Mouse (Mus musculus): ENCODE results near the gene Pramel1. TPM values are rescaled to one million over a fixed set of nuclear protein-coding genes. Genes with fewer than 3 reads are reported as not detected.
"Not testable (repeated sequence)": the region's sequence is repeated elsewhere in the genome, so short reads cannot be mapped to it uniquely, and the experiment has no call there.

Gene Pramel1
- total RNA-seq (2014; fragmentation: Nextera tagmentation) (not detected in 2 replicates), total RNA-seq (2017) (0.06 TPM in 1 of 2 replicates, not detected in the other), polyA plus RNA-seq (2012) (not detected in 2 replicates)

DNA sequence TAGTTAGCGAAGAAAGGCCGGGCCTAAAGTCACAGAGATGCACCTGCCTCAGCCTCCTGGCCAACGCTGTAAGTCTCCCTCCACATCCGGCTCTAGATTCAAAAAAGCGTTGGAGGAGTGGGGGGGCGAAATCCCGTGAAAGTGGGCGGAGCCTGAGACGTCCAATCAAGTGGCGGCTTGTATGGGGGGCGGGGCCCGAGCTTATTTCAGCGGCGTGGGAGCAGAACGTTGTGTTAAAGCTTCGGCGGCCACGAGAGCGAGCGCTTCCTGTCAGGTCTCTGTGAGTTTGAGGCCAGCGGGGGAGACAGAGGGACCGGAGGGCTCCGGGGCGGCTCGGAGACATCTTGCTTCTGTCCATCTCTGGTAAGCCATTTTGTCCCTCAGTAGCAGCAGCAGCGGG is at the start of gene Pramel1:
Gene Pramel1 (plus strand): TSS at position 248 of the 400 bp plus-strand sequence.
- H3K27me3 ChIP-seq (ENCODE audit: insufficient read depth, low read length), result no peaks in the 10 kb centered on the region
- H3K9me3 ChIP-seq (replicated peaks), result peaks cover 9% of the 10 kb centered on the region
- H3K4me1 ChIP-seq (ENCODE audit: insufficient read depth, low read depth, low read length), result no peaks in the 10 kb centered on the region
- no peak for DNase-seq (ENCODE audit: low spot score)
- H3K4me3 ChIP-seq (ENCODE audit: low read depth, low read length), result no peak within 1 kb of the TSS
- no peak for ATAC-seq (ENCODE audit: extremely low read depth, insufficient number of reproducible peaks, low FRiP score, poor library complexity, severe bottlenecking)
- TF ChIP-seq POLR2AphosphoS5 (IDR thresholded peaks at IDR 0.05; ENCODE audit: insufficient replicate concordance, low read depth, low read length) (no peak), TAL1 (conservative IDR thresholded peaks at IDR 0.05; ENCODE audit: low read depth, low read length) (no peak), CTCF (IDR thresholded peaks at IDR 0.05; ENCODE audit: low read depth, low read length) (no peak), GATA1 (IDR thresholded peaks at IDR 0.05; ENCODE audit: borderline replicate concordance, low read length) (no peak), GATA2 (IDR thresholded peaks at IDR 0.05; ENCODE audit: borderline replicate concordance, low read depth, low read length) (no peak)
- no peaks in the 10 kb centered on the region for H3K36me3 ChIP-seq (replicated peaks)

- ATAC-seq (ENCODE audit: extremely low read depth, insufficient number of reproducible peaks, low FRiP score, poor library complexity, severe bottlenecking); DNase-seq (ENCODE audit: low spot score): not testable (repeated sequence)
Measured at GRCm38 (mm10) chr4:143345491-143345890, 48.7 kb upstream of the Pramel1 start.

GRCm38 (mm10) chr4:143348678-143349077 is 45.5 kb upstream of the Pramel1 start:
- Histone ChIP-seq H3K4me1 (ENCODE audit: insufficient read depth, low read depth, low read length) (no peaks in the 10 kb centered on the region), H3K9me3 (replicated peaks) (peaks cover 65% of the 10 kb centered on the region), H3K27me3 (ENCODE audit: insufficient read depth, low read length) (no peaks in the 10 kb centered on the region), H3K36me3 (replicated peaks) (no peaks in the 10 kb centered on the region), H3K4me3 (ENCODE audit: low read depth, low read length) (no peak overlapping the region)
- DNase-seq (ENCODE audit: low spot score) (no peak), ATAC-seq (ENCODE audit: extremely low read depth, insufficient number of reproducible peaks, low FRiP score, poor library complexity, severe bottlenecking) (no peak)
- TF ChIP-seq GATA2 (IDR thresholded peaks at IDR 0.05; ENCODE audit: borderline replicate concordance, low read depth, low read length), result no peak

More at GRCm38 (mm10) chr4:143345491-143345890, 48.7 kb upstream of the Pramel1 start:
- not testable (repeated sequence) for H3K4me3 ChIP-seq (ENCODE audit: low read depth, low read length); H3K4me1 ChIP-seq (ENCODE audit: insufficient read depth, low read depth, low read length); H3K36me3 ChIP-seq (replicated peaks); H3K27me3 ChIP-seq (ENCODE audit: insufficient read depth, low read length)
- H3K9me3 ChIP-seq (replicated peaks), result peaks cover 64% of the 10 kb centered on the region

DNA sequence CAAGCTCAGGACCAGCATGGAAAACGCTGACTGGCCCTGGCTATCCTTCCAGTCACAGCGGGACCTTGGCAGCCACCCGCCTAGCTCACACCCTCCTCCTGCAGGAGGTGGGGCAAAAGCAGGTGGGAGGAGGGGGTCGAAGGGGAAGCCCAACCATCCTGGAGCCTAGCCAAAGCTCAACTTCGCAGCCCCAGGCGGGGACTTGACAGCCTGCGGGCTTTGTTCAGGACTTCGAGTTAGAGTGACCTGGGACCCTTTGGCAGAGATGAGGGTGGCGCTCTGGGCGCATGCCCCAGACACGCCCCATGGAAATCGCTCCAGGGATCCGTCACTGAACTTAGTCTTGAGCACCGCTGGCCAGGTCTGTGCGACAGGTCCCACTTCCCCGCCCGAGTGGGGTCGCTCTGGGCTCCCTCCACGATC is 44.7 kb upstream of the Pramel1 start, which contains the start of gene Lrrc38:
Gene Lrrc38 (plus strand): TSS at position 274 of the 423 bp plus-strand sequence.
- Histone ChIP-seq H3K36me3 (replicated peaks) (no peaks in the 10 kb centered on the region), H3K4me3 (ENCODE audit: low read depth, low read length) (peak within 1 kb of the TSS; percentile 42; the same call in 1 of the 2 replicates), H3K9me3 (replicated peaks) (peaks cover 69% of the 10 kb centered on the region), H3K27me3 (ENCODE audit: insufficient read depth, low read length) (no peaks in the 10 kb centered on the region), H3K4me1 (ENCODE audit: insufficient read depth, low read depth, low read length) (no peaks in the 10 kb centered on the region)
- DNase-seq (ENCODE audit: low spot score) (no peak), ATAC-seq (ENCODE audit: extremely low read depth, insufficient number of reproducible peaks, low FRiP score, poor library complexity, severe bottlenecking) (no peak)
- no peak for TF ChIP-seq GATA1 (IDR thresholded peaks at IDR 0.05; ENCODE audit: borderline replicate concordance, low read length)
- TF ChIP-seq CTCF (IDR thresholded peaks at IDR 0.05; ENCODE audit: low read depth, low read length), result no peak
- TF ChIP-seq TAL1 (conservative IDR thresholded peaks at IDR 0.05; ENCODE audit: low read depth, low read length), result no peak

DNA sequence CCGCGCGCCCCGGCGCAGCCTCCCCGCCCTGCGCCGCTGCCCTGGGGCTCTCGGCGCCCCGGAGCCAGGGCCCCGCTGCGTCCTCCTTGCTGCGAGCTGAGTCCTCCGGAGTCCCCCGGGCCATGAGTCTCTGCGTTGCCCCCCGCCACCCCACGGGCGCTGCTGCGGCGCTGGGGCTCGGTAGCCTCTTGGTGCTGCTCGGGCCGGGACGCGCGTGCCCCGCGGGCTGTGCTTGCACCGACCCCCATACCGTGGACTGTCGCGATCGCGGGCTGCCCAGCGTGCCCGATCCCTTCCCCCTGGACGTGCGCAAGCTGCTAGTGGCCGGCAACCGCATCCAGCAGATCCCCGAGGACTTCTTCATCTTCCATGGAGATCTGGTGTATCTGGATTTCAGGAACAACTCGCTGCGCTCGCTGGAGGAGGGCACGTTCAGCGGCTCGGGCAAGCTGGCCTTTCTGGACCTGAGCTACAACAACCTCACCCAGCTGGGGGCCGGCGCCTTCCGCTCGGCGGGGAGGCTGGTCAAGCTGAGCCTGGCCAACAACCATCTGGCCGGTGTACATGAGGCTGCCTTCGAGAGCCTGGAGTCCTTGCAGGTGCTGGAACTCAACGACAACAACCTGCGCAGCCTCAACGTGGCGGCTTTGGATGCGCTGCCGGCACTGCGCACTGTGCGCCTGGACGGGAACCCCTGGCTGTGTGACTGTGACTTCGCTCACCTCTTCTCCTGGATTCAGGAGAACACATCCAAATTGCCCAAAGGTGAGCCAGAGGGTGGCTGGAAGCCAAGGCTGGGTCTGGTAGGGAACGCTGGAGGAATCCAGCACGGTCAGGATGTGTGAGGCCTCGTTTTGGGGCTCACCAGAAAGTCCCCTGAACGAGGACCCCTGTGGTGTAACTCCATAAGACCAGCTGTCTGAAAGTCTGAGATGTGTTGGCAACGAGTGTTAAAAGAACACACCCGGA is 43.9 kb upstream of the Pramel1 start:
- Histone ChIP-seq H3K4me3 (ENCODE audit: low read depth, low read length) (peak overlapping the region; percentile 42; the same call in 1 of the 2 replicates), H3K36me3 (replicated peaks) (no peaks in the 10 kb centered on the region), H3K9me3 (replicated peaks) (peaks cover 61% of the 10 kb centered on the region), H3K27me3 (ENCODE audit: insufficient read depth, low read length) (no peaks in the 10 kb centered on the region), H3K4me1 (ENCODE audit: insufficient read depth, low read depth, low read length) (no peaks in the 10 kb centered on the region)
- no peak for TF ChIP-seq GATA2 (IDR thresholded peaks at IDR 0.05; ENCODE audit: borderline replicate concordance, low read depth, low read length)
- TF ChIP-seq CTCF (IDR thresholded peaks at IDR 0.05; ENCODE audit: low read depth, low read length), result no peak
- no peak for TF ChIP-seq GATA1 (IDR thresholded peaks at IDR 0.05; ENCODE audit: borderline replicate concordance, low read length)
- DNase-seq (ENCODE audit: low spot score), result no peak
- ATAC-seq (ENCODE audit: extremely low read depth, insufficient number of reproducible peaks, low FRiP score, poor library complexity, severe bottlenecking), result no peak

- peaks cover 71% of the 10 kb centered on the region for H3K9me3 ChIP-seq (replicated peaks)
- no peak for ATAC-seq (ENCODE audit: extremely low read depth, insufficient number of reproducible peaks, low FRiP score, poor library complexity, severe bottlenecking)
- H3K36me3 ChIP-seq (replicated peaks), result no peaks in the 10 kb centered on the region
- no peaks in the 10 kb centered on the region for H3K27me3 ChIP-seq (ENCODE audit: insufficient read depth, low read length)
- no peak for DNase-seq (ENCODE audit: low spot score)
- no peak overlapping the region for H3K4me3 ChIP-seq (ENCODE audit: low read depth, low read length)
- TF ChIP-seq TAL1 (conservative IDR thresholded peaks at IDR 0.05; ENCODE audit: low read depth, low read length) (no peak), GATA1 (IDR thresholded peaks at IDR 0.05; ENCODE audit: borderline replicate concordance, low read length) (no peak), GATA2 (IDR thresholded peaks at IDR 0.05; ENCODE audit: borderline replicate concordance, low read depth, low read length) (no peak), POLR2AphosphoS5 (IDR thresholded peaks at IDR 0.05; ENCODE audit: insufficient replicate concordance, low read depth, low read length) (no peak), CTCF (IDR thresholded peaks at IDR 0.05; ENCODE audit: low read depth, low read length) (no peak)
- no peaks in the 10 kb centered on the region for H3K4me1 ChIP-seq (ENCODE audit: insufficient read depth, low read depth, low read length)
Measured at GRCm38 (mm10) chr4:143352301-143352700, 41.9 kb upstream of the Pramel1 start.
